Mouse (Mus musculus): ENCODE measurements at regions not wholly inside any gene's neighbourhood (a gene's known extent, or its start where the extent isn't known, plus 50 kb on each side); places are given as distances from the start of the nearest gene placed in this dataset.

DNA sequence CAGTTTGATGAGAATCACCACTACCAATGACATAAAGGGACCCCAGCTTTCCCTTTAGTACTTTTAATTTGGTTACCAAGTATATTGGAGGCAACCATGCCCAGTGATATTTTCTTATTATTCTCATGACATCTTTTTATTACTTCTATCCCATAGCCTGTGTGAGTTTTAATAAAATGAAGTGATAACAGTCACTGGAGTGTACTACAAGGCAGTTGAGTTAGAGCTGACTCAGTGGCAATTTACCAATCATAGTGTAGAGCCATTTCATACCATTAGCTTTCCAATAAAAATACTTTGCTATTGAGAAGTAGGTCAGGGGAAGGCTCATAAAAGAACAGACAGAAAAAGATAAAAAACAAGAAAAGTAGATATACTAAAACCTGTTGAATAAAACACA lies 353.2 kb upstream of the Galntl6 start:
- no peak overlapping the region for H3K9ac ChIP-seq (ENCODE audit: low read length)
- no peaks in the 10 kb centered on the region for H3K9me3 ChIP-seq (ENCODE audit: control insufficient read depth, low read length)
- no peaks in the 10 kb centered on the region for H3K36me3 ChIP-seq (ENCODE audit: control insufficient read depth, insufficient read depth, low read length)
- H3K4me1 ChIP-seq (ENCODE audit: control insufficient read depth, insufficient read depth, low read length) = no peaks in the 10 kb centered on the region
- DNase-seq (ENCODE audit: low spot score) (no peak), ATAC-seq (ENCODE audit: insufficient number of reproducible peaks, low FRiP score, low TSS enrichment, low read depth) (no peak)
- H3K4me2 ChIP-seq (ENCODE audit: low read depth, severe bottlenecking) = no peak overlapping the region
- H3K4me3 ChIP-seq (ENCODE audit: low read depth, low read length) = no peak overlapping the region
- H3K27me3 ChIP-seq (ENCODE audit: control insufficient read depth, insufficient read depth, low read length) = no peaks in the 10 kb centered on the region
- H3K27ac ChIP-seq (replicated peaks; ENCODE audit: low read depth, low read length) = no peak overlapping the region

DNA sequence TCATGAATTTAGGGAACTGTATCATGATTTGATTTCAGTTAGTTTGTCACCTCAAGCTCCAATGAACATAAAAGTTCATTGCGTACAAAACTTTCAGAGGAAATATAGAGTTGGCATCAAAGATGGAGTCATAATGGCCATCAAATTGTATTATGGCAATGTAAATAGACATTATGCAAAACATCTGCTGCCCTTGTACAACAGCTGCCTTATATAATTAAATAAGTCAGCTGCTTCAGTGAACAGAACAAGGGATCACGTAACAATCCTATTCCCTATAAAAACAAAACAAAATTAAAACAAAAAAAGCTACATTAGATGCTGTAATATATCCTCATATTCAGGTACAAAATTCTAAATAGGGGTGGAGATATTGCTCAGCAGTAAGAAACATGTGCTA lies 320.4 kb upstream of the Galntl6 start:
- no peaks in the 10 kb centered on the region for H3K27me3 ChIP-seq (ENCODE audit: control insufficient read depth, insufficient read depth, low read length)
- no peaks in the 10 kb centered on the region for H3K4me1 ChIP-seq (ENCODE audit: control insufficient read depth, insufficient read depth, low read length)
- H3K9me3 ChIP-seq (ENCODE audit: control insufficient read depth, low read length) = no peaks in the 10 kb centered on the region
- H3K4me3 ChIP-seq (ENCODE audit: low read depth, low read length) = no peak overlapping the region
- no peak overlapping the region for H3K4me2 ChIP-seq (ENCODE audit: low read depth, severe bottlenecking)
- H3K27ac ChIP-seq (replicated peaks; ENCODE audit: low read depth, low read length) = no peak overlapping the region
- no peak for ATAC-seq (ENCODE audit: insufficient number of reproducible peaks, low FRiP score, low TSS enrichment, low read depth)
- 86% methylated on average over 2 of the region's 2 CpGs for WGBS
- no peak overlapping the region for H3K9ac ChIP-seq (ENCODE audit: low read length)
- H3K36me3 ChIP-seq (ENCODE audit: control insufficient read depth, insufficient read depth, low read length) = no peaks in the 10 kb centered on the region
- no peak for DNase-seq (ENCODE audit: low spot score)

DNA sequence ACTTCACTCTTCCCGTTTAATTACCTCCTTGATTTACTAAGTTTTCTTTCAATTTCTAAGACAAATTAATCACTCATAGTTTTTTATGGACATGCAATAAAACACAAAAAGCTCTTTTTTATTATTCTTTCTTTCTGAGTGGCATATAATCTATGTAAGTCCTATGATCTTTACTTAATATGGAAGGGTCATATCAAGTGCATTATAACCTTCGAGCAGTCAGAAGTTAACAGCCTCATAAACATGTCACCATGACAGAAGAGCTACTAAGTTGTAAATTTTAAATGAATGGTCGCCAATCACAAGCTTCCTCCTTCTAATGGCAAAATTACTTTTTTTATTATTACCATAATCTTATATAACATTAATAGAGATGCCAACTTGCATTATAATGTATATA lies 312.2 kb upstream of the Galntl6 start:
- WGBS = 46% methylated on average over 3 of the region's 3 CpGs
- H3K4me1 ChIP-seq (ENCODE audit: control insufficient read depth, insufficient read depth, low read length) = no peaks in the 10 kb centered on the region
- ATAC-seq (ENCODE audit: insufficient number of reproducible peaks, low FRiP score, low TSS enrichment, low read depth) = no peak

DNA sequence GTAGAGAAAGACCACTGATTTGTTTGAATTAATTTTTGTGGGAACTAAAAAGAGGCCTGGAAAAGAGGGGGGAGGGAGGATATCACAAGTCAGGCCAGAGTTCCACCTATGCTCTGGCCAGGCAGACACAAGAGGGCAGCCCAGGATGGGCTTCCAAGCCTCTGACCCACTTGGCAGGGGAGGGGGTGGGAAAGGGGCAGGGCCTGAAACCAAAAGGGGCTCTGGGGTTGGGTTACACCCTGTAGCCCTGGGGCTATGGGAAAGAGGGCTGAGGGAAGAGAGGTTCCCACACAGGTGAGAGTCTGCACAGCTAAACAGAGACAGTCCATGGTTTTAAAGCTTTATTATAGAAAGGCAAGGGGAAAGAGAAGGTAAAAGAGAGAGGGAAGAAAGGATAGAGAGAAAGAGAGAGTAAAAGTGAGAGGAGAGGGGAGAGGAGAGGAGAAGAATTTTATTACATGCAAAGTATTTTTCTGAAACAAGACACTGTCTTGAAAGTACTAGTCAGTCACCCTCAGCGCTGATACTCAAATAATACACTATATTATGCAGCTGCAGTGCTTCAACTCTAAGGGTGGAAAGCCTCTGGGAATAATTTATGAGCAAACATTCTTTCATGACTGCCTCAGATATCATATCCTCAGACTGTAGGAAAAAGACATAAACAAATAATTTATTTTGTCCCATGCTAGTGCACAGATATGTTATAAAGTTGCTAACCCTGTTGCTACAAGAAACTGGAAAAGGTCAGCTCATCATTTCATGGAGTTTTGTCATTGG lies 262.3 kb upstream of the Galntl6 start:
- Histone ChIP-seq H3K27me3 (ENCODE audit: control insufficient read depth, insufficient read depth, low read length) (no peaks in the 10 kb centered on the region), H3K4me1 (ENCODE audit: control insufficient read depth, insufficient read depth, low read length) (no peaks in the 10 kb centered on the region), H3K4me2 (ENCODE audit: low read depth, severe bottlenecking) (no peak overlapping the region), H3K27ac (replicated peaks; ENCODE audit: low read depth, low read length) (no peak overlapping the region), H3K9me3 (ENCODE audit: control insufficient read depth, low read length) (no peaks in the 10 kb centered on the region), H3K4me3 (ENCODE audit: low read depth, low read length) (no peak overlapping the region), H3K36me3 (ENCODE audit: control insufficient read depth, insufficient read depth, low read length) (no peaks in the 10 kb centered on the region), H3K9ac (ENCODE audit: low read length) (no peak overlapping the region)
- WGBS = 48% methylated on average over 1 of the region's 1 CpGs
- no peak for DNase-seq (ENCODE audit: low spot score)
- 0 out of 2 replicates have a peak, but pooled peaks have one; percentile 57 for ATAC-seq (ENCODE audit: insufficient number of reproducible peaks, low FRiP score, low TSS enrichment, low read depth)

More for the DNA sequence above, 312.2 kb upstream of the Galntl6 start:
- H3K27ac ChIP-seq (replicated peaks; ENCODE audit: low read depth, low read length) = no peak overlapping the region
- H3K27me3 ChIP-seq (ENCODE audit: control insufficient read depth, insufficient read depth, low read length) = no peaks in the 10 kb centered on the region
- H3K4me3 ChIP-seq (ENCODE audit: low read depth, low read length) = no peak overlapping the region
- no peaks in the 10 kb centered on the region for H3K36me3 ChIP-seq (ENCODE audit: control insufficient read depth, insufficient read depth, low read length)
- no peaks in the 10 kb centered on the region for H3K9me3 ChIP-seq (ENCODE audit: control insufficient read depth, low read length)
- DNase-seq (ENCODE audit: low spot score) = no peak
- no peak overlapping the region for H3K4me2 ChIP-seq (ENCODE audit: low read depth, severe bottlenecking)
- no peak overlapping the region for H3K9ac ChIP-seq (ENCODE audit: low read length)

DNA sequence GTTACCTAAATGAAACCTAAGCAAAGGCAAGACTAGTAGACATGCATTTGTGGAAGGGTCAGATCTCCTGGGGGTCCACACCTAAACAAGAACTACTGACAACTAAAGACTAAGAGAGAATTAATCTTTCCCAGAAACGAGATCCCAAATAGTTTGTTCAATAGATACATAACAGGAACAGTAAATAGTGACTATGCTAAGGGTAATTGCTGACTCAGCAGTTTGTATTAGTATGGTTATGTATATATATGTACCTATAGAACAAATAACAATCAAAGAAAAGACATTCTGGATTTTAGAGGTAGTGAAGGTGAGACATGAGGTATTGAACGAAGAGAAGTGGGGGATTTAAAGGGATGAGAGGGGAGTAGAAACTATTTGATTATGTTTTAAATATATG lies 218.3 kb upstream of the Galntl6 start:
- no peaks in the 10 kb centered on the region for H3K4me1 ChIP-seq (ENCODE audit: control insufficient read depth, insufficient read depth, low read length)
- ATAC-seq (ENCODE audit: insufficient number of reproducible peaks, low FRiP score, low TSS enrichment, low read depth) (no peak), DNase-seq (ENCODE audit: low spot score) (no peak)
- no peaks in the 10 kb centered on the region for H3K27me3 ChIP-seq (ENCODE audit: control insufficient read depth, insufficient read depth, low read length)
- WGBS = 89% methylated on average over 2 of the region's 2 CpGs
- no peak overlapping the region for H3K4me3 ChIP-seq (ENCODE audit: low read depth, low read length)
- H3K4me2 ChIP-seq (ENCODE audit: low read depth, severe bottlenecking) = no peak overlapping the region
- H3K9ac ChIP-seq (ENCODE audit: low read length) = no peak overlapping the region
- no peaks in the 10 kb centered on the region; the same call in 1 of the 2 replicates for H3K9me3 ChIP-seq (ENCODE audit: control insufficient read depth, low read length)
- H3K36me3 ChIP-seq (ENCODE audit: control insufficient read depth, insufficient read depth, low read length) = no peaks in the 10 kb centered on the region
- no peak overlapping the region for H3K27ac ChIP-seq (replicated peaks; ENCODE audit: low read depth, low read length)

DNA sequence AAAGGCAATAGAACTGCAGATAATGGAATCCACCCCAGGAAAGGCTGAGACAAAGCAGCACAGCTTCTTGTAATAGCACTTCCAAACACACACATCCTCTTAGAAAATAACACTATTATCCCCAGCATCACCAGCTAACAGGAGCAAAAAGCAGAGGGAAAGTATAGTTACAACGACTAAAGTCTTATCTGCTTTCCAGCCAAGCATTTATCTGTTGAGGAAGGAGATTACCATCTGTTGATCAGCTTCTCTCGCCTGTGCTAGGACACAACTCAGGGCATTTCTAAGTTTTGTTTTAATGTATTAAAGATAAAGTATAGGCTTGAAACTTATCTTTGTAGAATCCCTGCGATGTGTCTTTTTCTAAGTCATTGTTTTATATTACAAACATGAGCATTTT lies 200.8 kb upstream of the Galntl6 start:
- H3K9me3 ChIP-seq (ENCODE audit: control insufficient read depth, low read length) = no peaks in the 10 kb centered on the region
- no peak overlapping the region for H3K27ac ChIP-seq (replicated peaks; ENCODE audit: low read depth, low read length)
- no peak overlapping the region for H3K4me3 ChIP-seq (ENCODE audit: low read depth, low read length)
- no peaks in the 10 kb centered on the region for H3K36me3 ChIP-seq (ENCODE audit: control insufficient read depth, insufficient read depth, low read length)
- H3K4me2 ChIP-seq (ENCODE audit: low read depth, severe bottlenecking) = no peak overlapping the region
- H3K9ac ChIP-seq (ENCODE audit: low read length) = no peak overlapping the region
- H3K27me3 ChIP-seq (ENCODE audit: control insufficient read depth, insufficient read depth, low read length) = no peaks in the 10 kb centered on the region
- no peaks in the 10 kb centered on the region for H3K4me1 ChIP-seq (ENCODE audit: control insufficient read depth, insufficient read depth, low read length)
- WGBS = 79% methylated on average over 3 of the region's 3 CpGs
- DNase-seq (ENCODE audit: low spot score) = no peak
- no peak for ATAC-seq (ENCODE audit: insufficient number of reproducible peaks, low FRiP score, low TSS enrichment, low read depth)

DNA sequence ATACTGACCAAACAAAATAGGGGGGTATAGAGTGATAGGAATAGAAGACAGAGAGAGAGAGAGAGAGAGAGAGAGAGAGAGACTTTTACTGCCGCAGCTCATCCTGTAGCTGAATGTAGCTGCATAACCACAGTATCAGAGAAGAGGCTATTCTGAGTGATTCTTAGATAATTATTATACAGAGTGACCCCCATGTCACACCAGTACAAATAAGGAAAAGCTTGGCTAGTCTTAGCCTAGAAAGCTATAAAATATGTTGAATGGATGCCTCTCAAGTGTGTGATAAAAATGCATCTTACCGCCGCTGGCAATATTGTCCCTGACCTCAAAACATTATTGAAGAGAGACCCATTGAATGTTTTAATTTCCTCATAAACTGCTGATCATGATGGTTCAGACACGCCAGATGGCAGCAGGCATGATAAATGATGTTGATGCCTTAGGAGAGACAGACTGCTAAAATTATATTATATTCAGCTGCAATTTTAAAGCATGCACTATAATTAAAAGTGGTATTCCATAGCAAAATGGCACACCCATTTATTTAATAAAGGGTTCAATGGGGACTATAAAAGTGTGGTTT lies 178.9 kb upstream of the Galntl6 start:
- Histone ChIP-seq H3K4me2 (ENCODE audit: low read depth, severe bottlenecking) (no peak overlapping the region), H3K4me3 (ENCODE audit: low read depth, low read length) (no peak overlapping the region), H3K9ac (ENCODE audit: low read length) (no peak overlapping the region), H3K27me3 (ENCODE audit: control insufficient read depth, insufficient read depth, low read length) (no peaks in the 10 kb centered on the region), H3K4me1 (ENCODE audit: control insufficient read depth, insufficient read depth, low read length) (no peaks in the 10 kb centered on the region), H3K36me3 (ENCODE audit: control insufficient read depth, insufficient read depth, low read length) (no peaks in the 10 kb centered on the region), H3K9me3 (ENCODE audit: control insufficient read depth, low read length) (no peaks in the 10 kb centered on the region), H3K27ac (replicated peaks; ENCODE audit: low read depth, low read length) (no peak overlapping the region)
- WGBS = 93% methylated on average over 4 of the region's 4 CpGs
- no peak for ATAC-seq (ENCODE audit: insufficient number of reproducible peaks, low FRiP score, low TSS enrichment, low read depth)
- DNase-seq (ENCODE audit: low spot score) = no peak
